Mouse (Mus musculus) hindbrain, embryonic 13.5 days (tissue): ENCODE data around the gene Igsf3. TPM values are rescaled to one million over a fixed set of nuclear protein-coding genes. Genes with fewer than 3 reads are reported as not detected.

Source experiments
- ATAC-seq: fragments of 200-750 bp; cut with Nextera tagmentation; 2 replicates; pipeline ENCODE4 v1.8.0; 2017; ENCODE audit warnings: moderate TSS enrichment; ENCODE audit not compliant: low FRiP score
- H3K27ac ChIP-seq: fragments of 300-500 bp; sonication (generic); 2 replicates; pipeline ENCODE4 v1.5.1; 2015; ENCODE audit warnings: inconsistent platforms, mild to moderate bottlenecking, moderate library complexity
- H3K27me3 ChIP-seq: fragments of 300-500 bp; sonication (generic); 2 replicates; pipeline ENCODE4 v1.6.1; 2015; ENCODE audit warnings: mild to moderate bottlenecking, inconsistent platforms
- H3K36me3 ChIP-seq: fragments of 300-500 bp; sonication (generic); 2 replicates; pipeline ENCODE4 v1.6.1; 2015; ENCODE audit warnings: mild to moderate bottlenecking, inconsistent platforms
- H3K4me1 ChIP-seq: fragments of 300-500 bp; sonication (generic); replicated peaks from 2 replicates; pipeline ENCODE4 v1.6.1; 2015; ENCODE audit warnings: inconsistent platforms
- H3K4me2 ChIP-seq: fragments of 300-500 bp; sonication (generic); 2 replicates; pipeline ENCODE4 v1.6.1; 2015; ENCODE audit warnings: inconsistent platforms, mild to moderate bottlenecking, moderate library complexity
- H3K4me3 ChIP-seq: fragments of 300-500 bp; sonication (generic); 2 replicates; pipeline ENCODE4 v1.5.1; 2015; ENCODE audit warnings: mild to moderate bottlenecking, inconsistent platforms
- H3K9ac ChIP-seq: fragments of 300-500 bp; sonication (generic); 2 replicates; pipeline ENCODE4 v1.6.1; 2015; ENCODE audit warnings: mild to moderate bottlenecking, inconsistent platforms
- H3K9me3 ChIP-seq: fragments of 300-500 bp; sonication (generic); 2 replicates; pipeline ENCODE4 v1.6.1; 2016; ENCODE audit warnings: inconsistent platforms
- WGBS: fragments of 180-500 bp; shearing (Covaris S2); methylation state at CpG from one replicate; pipeline ENCODE4 v1.1.7; 2015; 5-methylcytosine and 5-hydroxymethylcytosine counted together
- polyA plus RNA-seq: library from polyadenylated mRNA; unstranded; fragments of >200 nt; fragmentation: Nextera tagmentation; extraction: Ambion mirVana; gene quantifications from 2 replicates; pipeline ENCODE4 v1.2.1, GENCODE M21; 2015

Igsf3 gene
- polyA plus RNA-seq, 1 experiment from 2014 or later = 87.9 TPM

DNA sequence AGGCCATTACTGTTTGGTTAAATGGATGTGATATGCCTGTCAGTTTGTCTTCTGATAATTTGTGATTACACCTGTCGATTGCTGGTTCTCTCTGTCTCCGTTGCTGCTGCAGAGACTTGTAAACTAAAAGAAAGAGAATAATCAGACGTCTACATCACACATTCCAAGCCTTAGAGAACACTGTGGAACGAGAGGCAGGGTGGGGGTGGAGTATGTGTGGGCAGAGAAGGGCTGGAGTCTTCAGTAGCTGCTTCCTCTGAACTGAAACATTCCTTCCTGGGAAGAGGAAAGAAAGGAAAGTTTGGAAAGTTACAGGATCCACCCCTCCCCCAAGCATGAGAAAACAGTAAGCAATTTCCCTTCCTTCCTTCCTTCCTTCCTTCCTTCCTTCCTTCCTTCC is 95.0 kb downstream of the Igsf3 start:
- Histone ChIP-seq H3K4me3 (no peak overlapping the region), H3K9ac (no peak overlapping the region)
- 45% methylated on average over 4 of the region's 4 CpGs for WGBS

DNA sequence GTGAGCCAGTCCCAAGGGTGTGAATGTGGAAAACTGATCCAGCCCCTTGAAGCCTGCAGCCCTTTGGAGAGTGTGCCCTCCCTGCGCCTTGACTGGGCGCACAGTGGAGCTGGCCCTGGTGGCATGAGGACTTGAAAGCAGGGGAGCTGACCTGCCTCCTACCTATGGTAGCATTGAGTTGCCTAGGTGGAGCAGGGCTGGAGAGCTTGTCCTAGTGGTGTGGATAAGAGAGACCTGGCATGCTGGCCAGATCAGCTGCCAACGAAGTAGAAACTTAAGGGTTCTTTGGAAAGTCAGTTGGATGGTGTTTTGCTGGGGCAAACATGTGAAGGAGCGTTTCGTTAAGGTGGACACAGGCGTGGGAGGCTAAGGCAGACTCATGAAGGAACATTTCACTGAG is 105.1 kb downstream of the Igsf3 start:
- H3K27me3 ChIP-seq = no peaks in the 10 kb centered on the region
- H3K9ac ChIP-seq = no peak overlapping the region
- no peak for ATAC-seq
- H3K27ac ChIP-seq = no peak overlapping the region
- no peaks in the 10 kb centered on the region for H3K9me3 ChIP-seq
- H3K36me3 ChIP-seq = no peaks in the 10 kb centered on the region
- 95% methylated on average over 6 of the region's 6 CpGs for WGBS
- no peak overlapping the region for H3K4me2 ChIP-seq
- H3K4me1 ChIP-seq = no peaks in the 10 kb centered on the region
- no peak overlapping the region for H3K4me3 ChIP-seq

More for the DNA sequence above, 95.0 kb downstream of the Igsf3 start:
- H3K4me1 ChIP-seq = peaks cover 13% of the 10 kb centered on the region
- H3K27ac ChIP-seq = no peak overlapping the region
- H3K27me3 ChIP-seq = no peaks in the 10 kb centered on the region
- no peaks in the 10 kb centered on the region for H3K36me3 ChIP-seq
- no peak for ATAC-seq
- H3K9me3 ChIP-seq = no peaks in the 10 kb centered on the region
- no peak overlapping the region for H3K4me2 ChIP-seq

DNA sequence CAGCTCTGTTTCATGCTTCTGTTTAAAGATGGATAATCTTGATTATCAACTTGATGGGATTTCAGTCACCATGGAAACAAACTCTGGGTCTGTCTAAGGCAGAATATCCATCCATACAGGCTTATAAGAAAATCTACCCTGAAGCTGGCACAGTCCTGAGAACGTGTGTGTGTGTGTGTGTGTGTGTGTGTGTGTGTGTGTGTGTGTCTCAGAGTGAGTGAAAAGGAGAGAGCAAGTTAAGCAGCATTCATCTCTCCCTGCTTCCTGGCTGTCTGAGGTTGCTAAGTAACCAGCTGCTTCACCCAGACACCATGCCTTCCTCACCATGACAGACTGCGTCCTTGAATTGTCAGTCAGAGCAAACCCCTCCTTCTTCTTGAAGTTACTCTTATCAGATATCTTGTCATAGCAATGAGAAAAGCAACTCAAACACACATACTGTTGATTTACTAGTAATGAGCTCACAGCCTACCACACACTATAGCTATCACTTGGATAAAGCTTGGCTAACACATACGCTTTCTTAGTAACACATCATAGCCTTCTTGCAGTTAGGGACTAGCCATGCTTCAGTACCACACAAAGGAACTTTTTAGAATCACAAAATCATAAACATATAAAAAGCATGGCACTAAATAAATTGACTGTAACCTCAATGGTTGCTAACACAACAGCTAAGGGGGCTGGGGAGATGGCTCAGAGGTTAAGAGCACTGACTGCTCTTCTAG is 106.5 kb downstream of the Igsf3 start:
- Histone ChIP-seq H3K36me3 (no peaks in the 10 kb centered on the region), H3K27me3 (no peaks in the 10 kb centered on the region), H3K9me3 (no peaks in the 10 kb centered on the region), H3K4me3 (no peak overlapping the region), H3K9ac (no peak overlapping the region), H3K4me2 (no peak overlapping the region), H3K27ac (no peak overlapping the region), H3K4me1 (no peaks in the 10 kb centered on the region)
- 66% methylated on average over 3 of the region's 3 CpGs for WGBS
- no peak for ATAC-seq

DNA sequence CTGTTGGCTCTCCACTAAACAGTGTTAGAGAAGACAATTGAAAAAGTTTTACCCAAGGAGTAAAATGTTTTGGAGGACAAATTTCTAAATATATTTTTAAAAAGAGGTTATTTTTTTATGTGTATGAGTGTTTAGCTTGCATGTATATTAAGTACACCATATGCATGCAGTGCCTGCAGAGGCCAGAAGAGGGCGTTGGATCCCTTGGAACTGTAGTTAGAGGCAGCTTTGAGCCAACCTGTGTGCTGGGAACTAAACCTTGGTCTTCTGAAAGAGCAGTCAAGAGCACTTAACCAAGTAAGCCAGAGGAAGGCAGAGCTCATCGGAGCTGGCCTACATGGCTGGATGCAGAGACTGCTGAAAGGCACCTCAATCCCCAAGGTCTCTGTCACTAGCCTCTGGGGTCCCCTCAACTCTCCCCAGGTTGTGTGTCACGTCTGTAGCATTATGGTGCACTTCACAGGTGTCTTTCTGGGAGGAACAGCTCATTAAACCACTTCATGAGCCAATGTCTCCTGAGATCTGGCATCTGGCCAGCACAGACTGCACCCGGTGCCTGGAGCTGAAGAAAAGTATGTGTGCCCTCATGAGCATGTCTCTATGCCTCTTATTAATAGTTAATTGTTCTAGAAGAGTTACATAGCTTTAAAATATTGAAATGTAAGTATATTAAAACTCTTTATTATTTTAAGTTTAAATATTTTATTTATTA is 109.3 kb downstream of the Igsf3 start:
- no peaks in the 10 kb centered on the region for H3K9me3 ChIP-seq
- H3K9ac ChIP-seq = no peak overlapping the region
- H3K4me3 ChIP-seq = no peak overlapping the region
- no peaks in the 10 kb centered on the region for H3K27me3 ChIP-seq
- no peaks in the 10 kb centered on the region for H3K36me3 ChIP-seq
- H3K4me1 ChIP-seq = no peaks in the 10 kb centered on the region
- H3K4me2 ChIP-seq = no peak overlapping the region
- WGBS = 54% methylated on average over 4 of the region's 4 CpGs
- no peak for ATAC-seq
- no peak overlapping the region for H3K27ac ChIP-seq

DNA sequence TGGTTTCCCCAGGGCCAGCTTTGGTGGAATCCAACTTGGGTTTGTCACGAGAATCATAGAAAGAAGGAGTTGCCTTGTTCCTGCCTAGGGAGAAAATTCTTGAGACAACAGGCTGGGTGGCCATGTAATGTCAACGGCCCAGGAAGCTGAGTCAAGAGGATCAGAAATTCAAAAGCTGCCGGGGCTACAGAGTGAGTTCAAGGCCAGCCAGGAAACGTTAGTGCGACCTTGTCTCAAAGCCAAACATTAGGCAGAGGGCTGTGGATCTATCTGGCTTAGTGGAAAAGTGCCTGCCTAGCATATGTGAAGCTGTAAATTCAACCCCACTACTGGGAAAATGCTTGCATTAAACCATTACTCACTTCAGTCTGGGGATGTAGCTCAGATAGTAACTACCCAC is 110.6 kb downstream of the Igsf3 start:
- H3K9ac ChIP-seq = no peak overlapping the region
- WGBS = 87% methylated on average over 5 of the region's 5 CpGs
- no peaks in the 10 kb centered on the region for H3K27me3 ChIP-seq
- H3K36me3 ChIP-seq = no peaks in the 10 kb centered on the region
- H3K4me1 ChIP-seq = no peaks in the 10 kb centered on the region
- no peak overlapping the region for H3K4me2 ChIP-seq
- no peak overlapping the region for H3K27ac ChIP-seq
- no peaks in the 10 kb centered on the region for H3K9me3 ChIP-seq
- no peak for ATAC-seq
- no peak overlapping the region for H3K4me3 ChIP-seq

DNA sequence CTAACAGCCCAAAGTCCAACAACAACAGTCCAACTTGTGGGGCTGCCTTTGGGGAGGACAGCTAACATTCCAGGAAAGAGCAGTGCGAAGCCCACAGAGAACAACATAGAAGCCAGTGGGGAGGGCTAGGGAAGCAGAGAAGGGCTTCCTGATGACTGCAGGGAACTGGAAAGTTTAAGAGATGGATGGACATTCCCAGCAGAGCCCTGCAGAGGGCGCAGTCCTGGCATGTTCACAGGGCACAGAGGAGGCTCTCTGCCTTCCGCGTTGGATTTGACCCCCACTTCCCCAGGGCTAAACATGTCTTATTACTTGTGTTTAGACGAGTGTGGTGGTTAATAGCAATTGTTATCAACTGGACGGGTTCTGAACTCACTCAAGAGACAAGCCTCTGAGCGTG is 111.3 kb downstream of the Igsf3 start:
- no peaks in the 10 kb centered on the region for H3K36me3 ChIP-seq
- no peaks in the 10 kb centered on the region for H3K4me1 ChIP-seq
- H3K4me3 ChIP-seq = no peak overlapping the region
- no peak overlapping the region for H3K9ac ChIP-seq
- WGBS = 80% methylated on average over 7 of the region's 7 CpGs
- no peaks in the 10 kb centered on the region for H3K9me3 ChIP-seq
- H3K4me2 ChIP-seq = no peak overlapping the region
- H3K27me3 ChIP-seq = no peaks in the 10 kb centered on the region
- H3K27ac ChIP-seq = no peak overlapping the region
- ATAC-seq = no peak

DNA sequence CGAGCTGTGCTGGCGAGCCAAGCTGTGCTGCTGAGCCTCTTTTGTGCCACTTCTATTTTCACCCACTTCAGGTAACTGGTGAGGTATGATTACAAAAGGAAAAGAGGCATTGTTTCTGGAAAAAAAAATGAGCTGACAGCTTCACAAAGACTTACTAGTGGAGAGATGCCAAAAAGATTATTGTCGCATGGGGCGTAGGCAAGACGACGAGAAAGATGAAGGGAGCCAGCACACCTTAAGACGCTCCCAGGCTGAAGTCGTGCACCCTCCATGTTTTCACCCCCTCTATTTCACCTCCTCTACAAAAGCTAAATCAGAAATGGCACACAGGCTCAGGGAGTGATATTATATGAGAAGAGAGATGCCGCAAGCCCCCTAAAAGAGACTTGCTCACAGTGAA is 113.6 kb downstream of the Igsf3 start:
- Histone ChIP-seq H3K9me3 (no peaks in the 10 kb centered on the region), H3K9ac (no peak overlapping the region), H3K27me3 (no peaks in the 10 kb centered on the region), H3K4me2 (no peak overlapping the region), H3K4me3 (no peak overlapping the region), H3K36me3 (no peaks in the 10 kb centered on the region), H3K27ac (no peak overlapping the region), H3K4me1 (peaks cover 4% of the 10 kb centered on the region; the same call in 1 of the 2 replicates)
- ATAC-seq = no peak
- 85% methylated on average over 9 of the region's 9 CpGs for WGBS

DNA sequence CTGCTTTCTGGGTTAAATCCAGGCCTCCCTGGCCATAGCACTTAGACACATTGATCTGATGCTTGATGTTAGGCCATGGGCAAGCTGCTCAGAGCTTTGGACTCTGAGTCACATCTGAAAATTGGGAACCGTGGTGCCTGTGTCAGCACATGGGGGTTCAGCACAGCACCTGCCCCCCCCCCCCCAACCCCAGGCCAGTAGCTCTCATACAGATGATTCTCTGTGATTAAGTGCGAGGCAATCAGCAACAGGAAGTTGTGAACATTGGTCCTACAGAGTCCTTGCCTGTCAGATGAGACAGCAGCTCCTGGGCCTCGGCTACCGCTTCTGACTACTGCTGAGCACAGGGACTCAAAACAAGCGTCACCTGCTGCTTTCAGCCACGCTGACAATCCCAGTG is 116.0 kb downstream of the Igsf3 start:
- Histone ChIP-seq H3K9me3 (no peaks in the 10 kb centered on the region), H3K36me3 (no peaks in the 10 kb centered on the region), H3K27ac (no peak overlapping the region), H3K27me3 (no peaks in the 10 kb centered on the region), H3K9ac (no peak overlapping the region), H3K4me2 (no peak overlapping the region), H3K4me3 (no peak overlapping the region), H3K4me1 (peaks cover 8% of the 10 kb centered on the region)
- WGBS = 87% methylated on average over 6 of the region's 6 CpGs
- ATAC-seq = no peak

DNA sequence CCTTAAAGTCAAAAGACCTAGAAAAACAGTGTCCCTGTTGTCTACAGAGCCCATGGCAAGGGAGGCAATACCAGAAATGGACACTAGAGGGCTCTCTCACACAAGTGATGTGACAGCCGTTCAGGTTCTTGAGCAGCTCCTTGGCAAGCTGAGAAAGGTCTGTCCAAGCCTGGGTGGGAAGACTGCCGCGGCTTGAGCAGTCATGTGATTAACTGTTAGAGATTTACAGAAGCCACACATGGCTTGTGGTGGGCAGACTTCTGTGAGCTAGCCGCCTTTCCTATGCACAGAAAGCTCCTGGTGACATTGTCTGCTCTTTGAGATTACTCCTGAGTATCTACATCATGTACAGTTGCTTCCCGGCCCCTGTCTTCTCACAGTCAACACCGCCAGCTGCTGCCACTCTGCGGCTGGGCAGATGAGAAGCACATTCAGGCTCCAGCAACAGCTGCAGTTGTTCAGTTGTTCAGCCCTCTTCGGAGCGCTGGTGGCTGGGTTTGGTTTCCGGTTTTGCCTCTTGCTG is 117.1 kb downstream of the Igsf3 start:
- peaks cover 8% of the 10 kb centered on the region for H3K4me1 ChIP-seq
- peak; percentile 85 for ATAC-seq
- no peak overlapping the region for H3K27ac ChIP-seq
- no peaks in the 10 kb centered on the region for H3K27me3 ChIP-seq
- no peak overlapping the region for H3K4me2 ChIP-seq
- WGBS = 49% methylated on average over 10 of the region's 10 CpGs
- H3K36me3 ChIP-seq = no peaks in the 10 kb centered on the region
- H3K9me3 ChIP-seq = no peaks in the 10 kb centered on the region
- H3K9ac ChIP-seq = no peak overlapping the region
- H3K4me3 ChIP-seq = no peak overlapping the region

DNA sequence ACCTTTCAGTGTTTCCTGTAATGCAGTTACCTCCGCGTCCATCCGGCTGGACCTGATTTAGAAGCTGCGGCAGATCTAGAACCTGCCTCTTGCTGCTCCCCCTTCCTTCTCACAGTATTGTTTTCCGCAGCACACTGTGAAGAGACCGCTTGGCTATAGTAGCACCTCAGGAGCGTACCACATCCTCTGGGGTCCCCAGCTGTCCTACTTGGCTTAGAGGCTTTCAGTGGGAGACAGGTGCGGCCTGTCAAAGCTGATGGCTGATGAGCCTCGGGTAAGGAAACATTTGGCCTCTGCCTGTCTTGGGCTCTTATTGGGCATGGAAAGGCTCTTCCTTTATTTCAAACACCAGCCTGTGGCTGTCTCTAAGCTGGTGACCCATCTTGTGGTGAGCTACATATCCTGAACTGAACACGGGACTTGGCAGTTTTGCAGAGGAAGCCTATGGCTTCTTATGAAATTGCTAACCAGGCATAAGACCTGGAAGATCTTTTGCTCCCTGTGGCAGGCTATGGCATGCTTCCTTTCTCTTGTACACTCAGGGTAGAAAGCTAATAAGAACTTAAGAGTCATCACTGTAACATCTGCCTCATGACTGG is 120.6 kb downstream of the Igsf3 start:
- H3K4me2 ChIP-seq = no peak overlapping the region
- ATAC-seq = no peak
- H3K9me3 ChIP-seq = no peaks in the 10 kb centered on the region
- 73% methylated on average over 10 of the region's 10 CpGs for WGBS
- H3K27me3 ChIP-seq = no peaks in the 10 kb centered on the region
- H3K9ac ChIP-seq = no peak overlapping the region
- H3K27ac ChIP-seq = no peak overlapping the region
- H3K36me3 ChIP-seq = no peaks in the 10 kb centered on the region
- no peak overlapping the region for H3K4me3 ChIP-seq
- peaks cover 14% of the 10 kb centered on the region for H3K4me1 ChIP-seq

DNA sequence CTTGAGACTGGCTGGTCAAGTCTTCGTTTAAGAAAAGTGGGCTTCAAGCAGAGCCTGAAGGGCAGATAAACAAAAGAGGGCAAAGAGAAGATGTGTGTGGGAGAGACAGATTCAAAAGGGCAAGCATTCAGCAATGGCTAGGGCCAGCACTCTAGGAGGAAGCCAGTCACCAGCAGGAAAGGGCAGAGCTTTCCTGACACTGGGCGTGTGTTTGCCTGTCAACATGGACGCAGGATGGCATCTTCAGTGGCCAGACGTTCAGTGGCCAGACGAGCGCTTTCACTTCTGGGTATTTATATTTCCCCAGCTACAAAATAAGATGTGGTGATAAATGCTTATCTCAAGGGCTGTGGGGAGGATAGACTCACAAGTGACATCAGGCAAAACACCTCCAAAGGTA is 123.0 kb downstream of the Igsf3 start:
- H3K9ac ChIP-seq = no peak overlapping the region
- H3K4me1 ChIP-seq = peaks cover 10% of the 10 kb centered on the region; the same call in 1 of the 2 replicates
- no peaks in the 10 kb centered on the region for H3K9me3 ChIP-seq
- WGBS = 62% methylated on average over 6 of the region's 6 CpGs
- H3K4me3 ChIP-seq = no peak overlapping the region
- H3K27me3 ChIP-seq = no peaks in the 10 kb centered on the region
- no peak overlapping the region for H3K27ac ChIP-seq
- ATAC-seq = no peak
- no peaks in the 10 kb centered on the region for H3K36me3 ChIP-seq
- no peak overlapping the region for H3K4me2 ChIP-seq

DNA sequence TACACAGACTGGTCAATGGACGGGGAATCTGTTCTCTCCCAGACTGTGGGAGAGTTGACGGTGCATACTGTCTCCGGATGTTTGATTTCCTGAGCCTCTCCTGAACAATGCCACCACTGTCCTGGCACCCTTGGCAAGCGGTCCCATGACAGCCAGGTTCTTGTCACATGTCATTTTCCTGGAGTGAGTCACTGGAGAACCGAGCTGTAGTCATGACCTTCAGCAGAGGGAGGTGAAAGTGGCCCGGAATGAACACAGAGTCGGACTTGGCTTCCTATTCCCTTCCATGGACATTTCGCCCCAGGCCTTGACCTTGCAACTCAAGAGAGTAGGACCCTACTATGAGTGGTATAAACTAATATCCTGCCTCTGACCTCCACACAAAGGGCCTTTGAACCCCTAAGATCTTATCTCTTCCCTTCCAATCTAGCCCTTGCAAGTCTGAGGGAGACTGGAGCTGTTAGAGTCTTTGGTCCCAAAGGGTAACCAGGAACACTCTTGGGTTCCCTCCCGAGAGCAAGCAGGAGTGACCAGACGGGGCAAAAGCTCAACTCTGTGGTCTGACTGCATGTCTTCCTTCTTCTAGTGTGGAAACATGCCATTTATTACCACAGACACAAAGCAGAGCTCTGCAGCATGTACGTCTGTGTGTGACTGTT is 123.6 kb downstream of the Igsf3 start:
- no peaks in the 10 kb centered on the region for H3K36me3 ChIP-seq
- H3K27me3 ChIP-seq = no peaks in the 10 kb centered on the region
- no peaks in the 10 kb centered on the region for H3K9me3 ChIP-seq
- no peak overlapping the region for H3K27ac ChIP-seq
- no peak overlapping the region for H3K4me3 ChIP-seq
- WGBS = 82% methylated on average over 11 of the region's 11 CpGs
- H3K4me2 ChIP-seq = no peak overlapping the region
- ATAC-seq = no peak
- no peak overlapping the region for H3K9ac ChIP-seq
- peaks cover 10% of the 10 kb centered on the region; the same call in 1 of the 2 replicates for H3K4me1 ChIP-seq
